Mouse (Mus musculus) lung, postnatal 0 days (tissue): ENCODE data around the gene Polg. TPM values are rescaled to one million over a fixed set of nuclear protein-coding genes. Genes with fewer than 3 reads are reported as not detected.
A peak's percentile ranks its signal among the peaks of the same experiment; 100 is the strongest.

Experiments used
- ATAC-seq: fragments of 200-750 bp; cut with Nextera tagmentation; 2 replicates; pipeline ENCODE4 v1.8.0; 2017; ENCODE audit warnings: moderate library complexity
- DNase-seq: peaks from one replicate; pipeline ENCODE4 v3.0.0-alpha.2; 2016; ENCODE audit warnings: low spot score
- H3K27ac ChIP-seq: fragments of 300-500 bp; sonication (generic); 2 replicates; pipeline ENCODE4 v1.5.1; 2014; ENCODE audit warnings: antibody characterized with exemption, mild to moderate bottlenecking, low read length, mixed read lengths
- H3K27me3 ChIP-seq: fragments of 300-500 bp; sonication (generic); replicated peaks from 2 replicates; pipeline ENCODE4 v1.6.1; 2014; ENCODE audit warnings: low read length, mixed read lengths; ENCODE audit not compliant: insufficient read depth
- H3K36me3 ChIP-seq: fragments of 300-500 bp; sonication (generic); 2 replicates; pipeline ENCODE4 v1.6.1; 2014; ENCODE audit warnings: low read length, mixed read lengths; ENCODE audit not compliant: insufficient read depth
- H3K4me1 ChIP-seq: fragments of 300-500 bp; sonication (generic); 2 replicates; pipeline ENCODE4 v1.6.1; 2014; ENCODE audit warnings: antibody characterized with exemption, low read depth, low read length, mixed read lengths; ENCODE audit not compliant: insufficient read depth
- H3K4me2 ChIP-seq: fragments of 300-500 bp; sonication (generic); replicated peaks from 2 replicates; pipeline ENCODE4 v1.6.1; 2014; ENCODE audit warnings: low read depth, mild to moderate bottlenecking, low read length, moderate library complexity, mixed read lengths
- H3K4me3 ChIP-seq: fragments of 300-500 bp; sonication (generic); 2 replicates; pipeline ENCODE4 v1.5.1; 2014; ENCODE audit warnings: low read depth, low read length
- H3K9ac ChIP-seq: fragments of 300-500 bp; sonication (generic); replicated peaks from 2 replicates; pipeline ENCODE4 v1.6.1; 2014; ENCODE audit warnings: low read depth, mild to moderate bottlenecking
- H3K9me3 ChIP-seq: fragments of 300-500 bp; sonication (generic); 2 replicates; pipeline ENCODE4 v1.6.1; 2016; ENCODE audit warnings: low read length, mixed read lengths
- CTCF ChIP-seq: IDR thresholded peaks from 2 replicates; pipeline ENCODE4 v1.5.1; 2016; ENCODE audit warnings: antibody characterized with exemption, mild to moderate bottlenecking
- EP300 ChIP-seq: IDR thresholded peaks from 2 replicates; pipeline ENCODE4 v1.6.1; 2016; ENCODE audit warnings: antibody characterized with exemption, mild to moderate bottlenecking, control low read depth
- WGBS: fragments of 180-500 bp; shearing (Covaris S2); extraction: QIAGEN DNeasy Blood & Tissue Kit; methylation state at CpG from one replicate; pipeline ENCODE4 v1.1.7; 2014; 5-methylcytosine and 5-hydroxymethylcytosine counted together
- polyA plus RNA-seq: library from polyadenylated mRNA; unstranded; fragments of >200 nt; fragmentation: Nextera tagmentation; extraction: Ambion mirVana; gene quantifications from 2 replicates; pipeline ENCODE4 v1.2.1, GENCODE M21; 2015

Gene Polg
- polyA plus RNA-seq, 1 experiment from 2014 or later: 32.3 TPM

DNA sequence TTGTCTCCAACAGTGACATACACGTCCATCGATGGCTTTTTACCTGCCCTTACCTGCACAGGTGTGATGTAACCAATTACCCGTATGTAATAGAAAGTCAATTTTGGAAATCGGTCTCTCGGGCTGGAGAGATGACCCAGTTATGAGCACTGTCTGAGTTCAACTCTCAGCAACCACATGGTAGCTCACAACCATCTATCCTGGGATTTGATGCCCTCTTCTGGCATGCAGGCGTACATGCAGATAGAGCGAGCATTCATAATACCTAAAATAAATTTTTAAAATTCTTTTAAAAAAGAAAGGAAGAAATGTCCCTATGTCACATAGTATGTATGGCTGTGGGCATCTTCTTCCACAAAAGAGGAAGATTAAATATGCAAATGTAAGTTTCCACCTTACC lies 5.3 kb upstream of the Polg start:
- Histone ChIP-seq H3K36me3 (no peaks in the 10 kb centered on the region), H3K9ac (no peak overlapping the region), H3K4me1 (peaks cover 4% of the 10 kb centered on the region; the same call in 1 of the 2 replicates), H3K27me3 (no peaks in the 10 kb centered on the region), H3K9me3 (no peaks in the 10 kb centered on the region), H3K4me3 (no peak overlapping the region), H3K4me2 (no peak overlapping the region), H3K27ac (no peak overlapping the region)
- 59% methylated on average over 7 of the region's 7 CpGs for WGBS
- no peak for ATAC-seq
- TF ChIP-seq EP300 (no peak), CTCF (peak; percentile 54)
- DNase-seq: no peak

DNA sequence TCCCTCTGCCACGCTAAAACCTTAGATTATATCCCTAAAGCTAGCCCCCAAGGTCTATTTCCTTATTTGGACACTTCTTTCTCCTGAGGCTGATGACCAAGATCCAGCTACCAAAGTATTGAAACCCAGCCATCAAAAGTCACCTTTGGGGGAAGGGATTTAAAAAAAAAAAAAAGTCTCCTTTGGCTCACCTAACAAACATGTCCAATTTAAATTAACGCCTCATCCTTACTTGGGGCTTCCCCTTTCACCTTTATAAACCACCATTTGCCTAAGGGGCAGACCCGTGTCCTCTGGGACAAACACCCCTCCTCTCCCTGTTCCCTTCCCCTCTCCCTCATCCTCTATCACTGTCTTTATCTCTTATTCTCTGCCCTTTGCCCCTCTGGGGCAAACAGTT lies 4.6 kb upstream of the Polg start:
- no peak overlapping the region for H3K4me3 ChIP-seq
- H3K4me1 ChIP-seq: peaks cover 4% of the 10 kb centered on the region; the same call in 1 of the 2 replicates
- TF ChIP-seq EP300 (no peak), CTCF (no peak)
- H3K9ac ChIP-seq: no peak overlapping the region
- ATAC-seq: no peak
- no peak overlapping the region for H3K27ac ChIP-seq
- WGBS: 52% methylated on average over 3 of the region's 3 CpGs
- H3K36me3 ChIP-seq: no peaks in the 10 kb centered on the region
- DNase-seq: no peak
- no peaks in the 10 kb centered on the region for H3K27me3 ChIP-seq
- no peaks in the 10 kb centered on the region for H3K9me3 ChIP-seq
- no peak overlapping the region for H3K4me2 ChIP-seq

DNA sequence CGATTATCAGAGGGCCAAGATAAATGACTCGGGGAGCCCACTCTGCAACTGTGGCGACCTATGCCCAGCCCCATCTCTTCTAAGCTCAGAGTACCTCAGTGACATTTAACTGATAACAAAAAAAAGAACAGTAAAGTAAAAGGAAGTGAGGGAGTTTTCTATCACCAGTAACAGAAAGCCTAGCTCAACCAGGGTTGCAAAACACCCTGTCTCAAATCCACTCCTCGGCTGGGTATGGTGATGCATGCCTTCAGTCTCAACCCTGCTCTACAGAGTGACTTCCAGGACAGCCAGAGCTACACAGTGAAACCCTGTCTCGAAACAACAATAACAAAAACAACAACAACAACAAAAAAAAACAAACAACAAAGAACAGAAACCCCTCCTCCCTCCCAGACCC lies 3.6 kb upstream of the Polg start:
- 51% methylated on average over 5 of the region's 5 CpGs for WGBS
- ATAC-seq (no peak), DNase-seq (no peak)
- no peak overlapping the region for H3K4me3 ChIP-seq
- no peak overlapping the region for H3K27ac ChIP-seq
- no peaks in the 10 kb centered on the region for H3K9me3 ChIP-seq
- no peak for TF ChIP-seq EP300
- TF ChIP-seq CTCF: no peak
- H3K4me2 ChIP-seq: no peak overlapping the region
- peaks cover 8% of the 10 kb centered on the region; the same call in 1 of the 2 replicates for H3K4me1 ChIP-seq
- H3K9ac ChIP-seq: no peak overlapping the region
- no peaks in the 10 kb centered on the region for H3K27me3 ChIP-seq
- no peaks in the 10 kb centered on the region for H3K36me3 ChIP-seq

DNA sequence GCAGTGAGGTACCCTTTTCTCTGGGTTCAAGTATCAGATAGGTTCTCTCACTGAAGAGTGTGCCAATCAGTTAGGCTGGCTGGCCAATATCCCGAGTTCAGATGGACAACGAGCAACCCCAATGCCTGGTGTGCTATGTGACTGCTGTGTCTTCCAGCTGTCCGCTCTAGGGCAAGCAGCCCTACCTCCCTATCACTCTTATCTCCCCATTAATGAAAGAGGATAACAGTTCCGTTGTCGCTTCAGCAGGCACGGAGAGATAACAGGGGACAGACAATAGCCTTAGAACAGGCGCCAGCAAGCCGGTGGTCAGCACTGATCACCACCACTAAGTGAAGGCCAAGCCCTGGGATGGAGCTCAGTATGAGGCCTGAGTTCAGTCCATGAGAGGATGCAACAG lies 2.8 kb upstream of the Polg start:
- Histone ChIP-seq H3K36me3 (no peaks in the 10 kb centered on the region), H3K4me2 (no peak overlapping the region), H3K9ac (no peak overlapping the region), H3K4me3 (no peak overlapping the region), H3K27me3 (no peaks in the 10 kb centered on the region), H3K9me3 (no peaks in the 10 kb centered on the region), H3K27ac (no peak overlapping the region), H3K4me1 (peaks cover 16% of the 10 kb centered on the region; the same call in 1 of the 2 replicates)
- no peak for DNase-seq
- TF ChIP-seq EP300: no peak
- no peak for TF ChIP-seq CTCF
- ATAC-seq: no peak
- WGBS: 36% methylated on average over 8 of the region's 8 CpGs

DNA sequence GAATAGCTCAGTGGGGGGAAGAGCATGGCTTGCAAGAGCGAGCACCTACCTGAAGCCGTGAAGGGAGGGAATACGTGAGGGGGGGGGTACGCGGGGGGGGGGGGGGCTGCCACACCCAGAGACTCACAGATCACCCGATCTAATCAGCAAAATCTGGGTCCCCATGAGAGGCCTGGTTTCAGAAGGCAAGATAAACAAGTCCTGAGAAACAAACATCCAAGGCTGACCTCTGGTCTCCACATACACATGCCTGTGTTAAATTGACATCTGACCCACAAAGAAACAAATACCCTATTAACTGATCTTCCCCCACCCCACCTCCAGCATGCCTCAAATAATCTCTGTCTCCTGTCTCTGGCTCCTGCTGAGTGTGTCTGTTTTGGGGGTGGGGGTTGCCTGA lies 1.8 kb upstream of the Polg start:
- Histone ChIP-seq H3K4me1 (peaks cover 17% of the 10 kb centered on the region; the same call in 1 of the 2 replicates), H3K9ac (no peak overlapping the region), H3K4me3 (no peak overlapping the region), H3K27me3 (no peaks in the 10 kb centered on the region), H3K4me2 (peak overlapping the region; percentile 93; the same call in 1 of the 2 replicates), H3K27ac (no peak overlapping the region), H3K36me3 (peaks cover 3% of the 10 kb centered on the region; the same call in 1 of the 2 replicates), H3K9me3 (no peaks in the 10 kb centered on the region)
- ATAC-seq: no peak
- DNase-seq: no peak
- TF ChIP-seq EP300 (no peak), CTCF (no peak)
- 10% methylated on average over 3 of the region's 6 CpGs for WGBS

DNA sequence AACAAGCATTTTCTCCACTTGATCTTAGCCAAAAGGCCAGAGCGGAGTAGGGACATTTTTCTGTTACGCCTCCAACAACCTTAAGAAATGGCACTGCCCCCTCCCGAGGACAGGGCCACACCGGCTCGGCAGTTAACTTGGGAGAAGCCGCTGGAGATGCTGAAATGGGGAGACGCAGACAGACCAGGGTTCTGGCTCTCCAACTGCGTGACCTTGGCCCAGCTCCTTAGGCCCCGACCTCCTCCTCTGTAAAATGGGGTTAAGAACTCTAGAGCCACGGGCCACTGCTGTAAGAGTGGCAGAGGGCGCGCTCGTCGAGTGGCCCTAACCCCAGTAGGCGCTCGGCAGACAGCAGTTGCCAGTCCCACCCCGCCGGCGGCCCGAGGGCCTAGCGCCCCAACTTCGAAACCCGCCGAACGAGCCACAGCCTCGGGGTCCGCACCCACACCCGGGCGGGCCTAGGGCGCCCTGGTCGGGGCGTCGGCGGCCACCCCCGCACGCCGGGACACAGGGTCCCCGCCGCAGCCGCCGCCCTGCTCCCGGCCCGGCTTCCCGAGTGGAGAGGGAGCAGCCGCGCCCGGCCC lies 609 bp downstream of the Polg start:
- Histone ChIP-seq H3K4me3 (peak overlapping the region; percentile 96), H3K27ac (peak overlapping the region; percentile 96), H3K9ac (peak overlapping the region; percentile 80), H3K27me3 (no peaks in the 10 kb centered on the region), H3K9me3 (no peaks in the 10 kb centered on the region), H3K36me3 (peaks cover 3% of the 10 kb centered on the region), H3K4me2 (peak overlapping the region; percentile 93), H3K4me1 (peaks cover 17% of the 10 kb centered on the region; the same call in 1 of the 2 replicates)
- ATAC-seq (peak; percentile 20; the same call in 1 of the 2 replicates), DNase-seq (peak; percentile 59)
- 2% methylated on average over 23 of the region's 47 CpGs for WGBS
- TF ChIP-seq CTCF: 0 out of 2 replicates have a peak, but pooled peaks have one; percentile 15
- TF ChIP-seq EP300: no peak
